Comparison of ENCODE assay signal across 28 mouse cellular contexts in the genomic region with DNA sequence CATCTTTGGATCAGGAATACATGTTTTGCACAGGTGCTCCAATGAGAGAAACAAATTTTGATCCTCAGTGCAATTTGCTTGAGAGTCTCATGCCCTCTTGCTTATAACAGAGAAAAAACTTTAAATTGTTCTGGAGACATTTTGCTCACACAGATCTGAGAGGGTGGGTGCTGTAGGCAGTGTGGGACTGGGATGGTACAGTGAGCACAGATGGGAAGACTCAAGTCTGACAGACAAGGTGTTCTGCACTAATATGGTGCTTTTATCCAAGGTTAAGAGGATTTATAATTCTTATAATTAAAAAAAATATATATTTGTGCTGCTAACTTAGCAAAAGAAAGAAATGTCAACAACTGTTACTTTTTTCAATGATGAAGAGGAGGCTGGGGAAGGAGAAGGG.
"Had no signal": no experiment of that assay in that cellular context is flagged by ENCODE, and none has a peak within 500 bp of the region (broad histone marks: within the 10 kb centered on the region; RNA-seq: fewer than 3 reads in every experiment).

No protein-coding gene starts in this region.

- H3K4me3 ChIP-seq: limb, embryonic 10.5 days; limb, embryonic 12.5 days; limb, embryonic 13.5 days; limb, embryonic 15.5 days; liver, embryonic 12.5 days; liver, embryonic 13.5 days; liver, embryonic 15.5 days; lung, embryonic 15.5 days; megakaryocyte, embryonic 14.5 days; midbrain, embryonic 10.5 days; midbrain, embryonic 12.5 days; midbrain, embryonic 13.5 days; midbrain, embryonic 15.5 days; myocyte; neural tube, embryonic 12.5 days had no signal

- DNase-seq: left cerebral cortex, postnatal 4 days; liver; liver, embryonic 13.5 days; liver, postnatal 0 days; lung, adult 18-20 months; lung, adult 2 months; lung, embryonic 14.5 days; lung, postnatal 10 days; lung, postnatal 14 days; lung, postnatal 36 days; lung, postnatal 4 days; midbrain, embryonic 14.5 days had no signal

- H3K27ac ChIP-seq: limb, embryonic 10.5 days; limb, embryonic 12.5 days; limb, embryonic 13.5 days; limb, embryonic 15.5 days; liver, embryonic 12.5 days; liver, embryonic 13.5 days; liver, embryonic 14.5 days; liver, embryonic 15.5 days; lung, embryonic 15.5 days; macrophage; midbrain, embryonic 10.5 days; midbrain, embryonic 12.5 days; midbrain, embryonic 13.5 days; midbrain, embryonic 15.5 days; neural tube, embryonic 12.5 days had no signal
